Mouse (Mus musculus) lung, embryonic 14.5 days (tissue): ENCODE measurements at regions not wholly inside any gene's neighbourhood (a gene's known extent, or its start where the extent isn't known, plus 50 kb on each side); places are given as distances from the start of the nearest gene placed in this dataset.

Experiments
- ATAC-seq: fragments of 200-750 bp; cut with Nextera tagmentation; 2 replicates; pipeline ENCODE4 v1.8.0; 2017; ENCODE audit warnings: mild to moderate bottlenecking, moderate TSS enrichment, moderate library complexity; ENCODE audit not compliant: insufficient read depth
- DNase-seq: peaks from one replicate; pipeline ENCODE4 v3.0.0-alpha.2; 2015
- H3K27ac ChIP-seq: fragments of 300-500 bp; sonication (generic); 2 replicates; pipeline ENCODE4 v1.5.1; 2014; ENCODE audit warnings: low read depth, mild to moderate bottlenecking, moderate library complexity
- H3K27me3 ChIP-seq: fragments of 300-500 bp; sonication (generic); 2 replicates; pipeline ENCODE4 v1.6.1; 2014; ENCODE audit warnings: low read length, control low read depth; ENCODE audit not compliant: insufficient read depth
- H3K36me3 ChIP-seq: fragments of 300-500 bp; sonication (generic); 2 replicates; pipeline ENCODE4 v1.6.1; 2014; ENCODE audit warnings: control low read depth; ENCODE audit not compliant: insufficient read depth
- H3K4me1 ChIP-seq: fragments of 300-500 bp; sonication (generic); 2 replicates; pipeline ENCODE4 v1.6.1; 2014; ENCODE audit warnings: antibody characterized with exemption, control low read depth; ENCODE audit not compliant: insufficient read depth
- H3K4me2 ChIP-seq: fragments of 300-500 bp; sonication (generic); 2 replicates; pipeline ENCODE4 v1.6.1; 2014; ENCODE audit warnings: mild to moderate bottlenecking
- H3K4me3 ChIP-seq: fragments of 300-500 bp; sonication (generic); 2 replicates; pipeline ENCODE4 v1.5.1; 2014; ENCODE audit warnings: low read depth, low read length
- H3K9ac ChIP-seq: fragments of 300-500 bp; sonication (generic); 2 replicates; pipeline ENCODE4 v1.6.1; 2014
- H3K9me3 ChIP-seq: fragments of 300-500 bp; sonication (generic); 2 replicates; pipeline ENCODE4 v1.6.1; 2016; ENCODE audit warnings: low read depth, low read length, control low read depth
- CTCF ChIP-seq: IDR thresholded peaks from 2 replicates; pipeline ENCODE4 v1.5.1; 2016; ENCODE audit warnings: antibody characterized with exemption, low read depth
- WGBS: fragments of 180-500 bp; shearing (Covaris S2); extraction: QIAGEN DNeasy Blood & Tissue Kit; methylation state at CpG from one replicate; pipeline ENCODE4 v1.1.7; 2014; 5-methylcytosine and 5-hydroxymethylcytosine counted together

DNA sequence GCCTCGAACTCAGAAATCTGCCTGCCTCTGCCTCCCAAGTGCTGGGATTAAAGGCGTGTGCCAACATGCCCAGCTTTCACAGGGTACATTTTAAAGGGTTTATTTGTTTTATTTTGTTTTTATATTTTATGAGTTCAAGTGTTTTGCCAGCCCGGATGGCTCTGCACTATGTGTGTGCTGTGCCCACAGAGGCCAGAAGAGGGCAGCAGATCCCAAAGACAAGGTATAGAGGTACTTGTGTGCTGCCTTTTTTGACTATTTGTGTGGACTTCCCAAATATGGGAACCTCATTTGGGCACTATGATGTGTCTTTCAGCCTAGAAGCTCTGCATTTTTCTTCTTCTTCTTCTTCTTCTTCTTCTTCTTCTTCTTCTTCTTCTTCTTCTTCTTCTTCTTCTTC is 176.4 kb upstream of the Azi2 start:
- 94% methylated on average over 3 of the region's 3 CpGs for WGBS
- no peak for DNase-seq
- Histone ChIP-seq H3K4me2 (no peak overlapping the region), H3K4me1 (no peaks in the 10 kb centered on the region), H3K27me3 (no peaks in the 10 kb centered on the region), H3K4me3 (no peak overlapping the region), H3K36me3 (no peaks in the 10 kb centered on the region), H3K9me3 (no peaks in the 10 kb centered on the region), H3K27ac (no peak overlapping the region), H3K9ac (no peak overlapping the region)
- ATAC-seq, result no peak
- TF ChIP-seq CTCF, result peak; percentile 22

- no peak for DNase-seq
- H3K4me2 ChIP-seq, result no peak overlapping the region
- no peak overlapping the region for H3K9ac ChIP-seq
- no peaks in the 10 kb centered on the region for H3K27me3 ChIP-seq
- ATAC-seq, result no peak
- no peaks in the 10 kb centered on the region; the same call in 1 of the 2 replicates for H3K4me1 ChIP-seq
- no peaks in the 10 kb centered on the region for H3K36me3 ChIP-seq
- H3K4me3 ChIP-seq, result no peak overlapping the region
- no peaks in the 10 kb centered on the region for H3K9me3 ChIP-seq
- TF ChIP-seq CTCF, result no peak
- WGBS, result 79% methylated on average over 6 of the region's 6 CpGs
- H3K27ac ChIP-seq, result no peak overlapping the region
Observed at GRCm38 (mm10) chr9:117863318-117863717, 177.0 kb upstream of the Azi2 start.

DNA sequence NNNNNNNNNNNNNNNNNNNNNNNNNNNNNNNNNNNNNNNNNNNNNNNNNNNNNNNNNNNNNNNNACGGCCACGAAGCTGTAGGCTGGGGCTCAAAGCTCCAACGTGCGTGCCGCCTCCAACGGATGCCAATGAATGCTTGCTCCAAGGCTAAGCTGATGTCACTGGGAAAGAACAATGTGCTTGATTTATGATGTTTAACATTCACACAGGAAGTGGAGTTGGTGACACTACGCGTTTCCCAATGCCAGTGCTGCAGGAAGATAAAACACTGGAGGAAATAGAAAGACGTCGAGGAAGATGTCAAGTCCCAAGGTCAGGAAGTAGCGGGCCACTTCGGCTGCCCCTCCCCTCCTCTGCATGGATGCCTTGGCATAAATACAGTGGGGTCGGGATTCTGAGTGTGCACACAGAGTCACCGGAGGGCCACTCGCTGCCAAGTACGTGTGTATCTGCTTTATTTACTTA is 180.7 kb upstream of the Azi2 start:
- no peak overlapping the region for H3K27ac ChIP-seq
- no peak overlapping the region for H3K4me3 ChIP-seq
- H3K4me2 ChIP-seq, result no peak overlapping the region
- no peak overlapping the region for H3K9ac ChIP-seq
- H3K36me3 ChIP-seq, result no peaks in the 10 kb centered on the region
- WGBS, result 32% methylated on average over 16 of the region's 16 CpGs
- ATAC-seq (peak; percentile 75), DNase-seq (peak; percentile 73)
- no peaks in the 10 kb centered on the region for H3K27me3 ChIP-seq
- no peaks in the 10 kb centered on the region for H3K9me3 ChIP-seq
- no peak for TF ChIP-seq CTCF
- no peaks in the 10 kb centered on the region; the same call in 1 of the 2 replicates for H3K4me1 ChIP-seq

DNA sequence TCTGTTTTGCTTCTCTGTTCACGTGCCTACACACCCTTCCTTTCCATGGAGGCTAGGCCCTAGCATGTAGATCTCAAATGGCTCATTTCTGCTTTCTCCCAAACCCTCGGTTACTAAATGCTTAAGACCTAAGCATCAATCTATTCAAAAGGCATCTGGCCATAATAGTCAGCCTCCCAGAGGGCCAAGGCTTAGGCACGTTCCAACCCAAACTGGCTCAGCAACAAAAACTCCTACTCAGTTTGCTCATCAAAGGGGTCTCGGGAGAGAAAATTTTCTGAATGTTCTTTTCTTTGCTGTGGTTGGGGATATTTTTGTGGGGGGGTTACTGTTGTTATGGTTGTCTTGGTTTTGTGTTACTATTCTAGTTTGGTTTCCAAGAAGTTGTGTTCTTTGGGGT is 196.8 kb upstream of the Azi2 start:
- no peaks in the 10 kb centered on the region for H3K9me3 ChIP-seq
- H3K4me1 ChIP-seq, result no peaks in the 10 kb centered on the region
- 75% methylated on average over 4 of the region's 4 CpGs for WGBS
- DNase-seq (no peak), ATAC-seq (no peak)
- H3K4me3 ChIP-seq, result no peak overlapping the region
- no peak overlapping the region for H3K4me2 ChIP-seq
- H3K27ac ChIP-seq, result no peak overlapping the region
- TF ChIP-seq CTCF, result no peak
- H3K27me3 ChIP-seq, result no peaks in the 10 kb centered on the region
- no peaks in the 10 kb centered on the region for H3K36me3 ChIP-seq
- no peak overlapping the region for H3K9ac ChIP-seq

GRCm38 (mm10) chr9:117836696-117837380 is 203.5 kb upstream of the Azi2 start:
- no peaks in the 10 kb centered on the region for H3K36me3 ChIP-seq
- no peak for DNase-seq

DNA sequence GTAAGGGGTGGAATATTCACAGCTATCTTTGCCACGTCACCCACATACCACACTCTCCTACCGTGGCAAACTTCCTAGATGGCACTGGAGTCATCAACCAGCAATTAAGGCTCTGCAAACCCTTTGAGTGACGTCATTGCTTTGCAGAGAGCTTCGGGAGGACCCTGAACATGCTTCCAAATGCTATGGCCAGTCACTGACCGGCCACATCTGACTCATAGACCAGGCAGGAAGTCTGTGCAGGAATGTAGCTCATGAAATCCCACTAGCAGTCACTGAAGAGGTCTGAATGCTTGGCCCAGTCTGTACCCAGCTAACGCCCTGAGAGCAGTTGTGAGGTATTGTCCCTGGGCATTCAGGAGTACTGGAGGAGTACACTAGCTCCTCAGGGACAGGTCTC is 203.9 kb upstream of the Rbms3 start:
- no peak for TF ChIP-seq CTCF
- no peak overlapping the region for H3K9ac ChIP-seq
- H3K9me3 ChIP-seq, result no peaks in the 10 kb centered on the region
- no peaks in the 10 kb centered on the region for H3K4me1 ChIP-seq
- H3K27me3 ChIP-seq, result no peaks in the 10 kb centered on the region
- no peak for ATAC-seq
- 72% methylated on average over 6 of the region's 6 CpGs for WGBS
- DNase-seq, result no peak
- no peak overlapping the region for H3K4me3 ChIP-seq
- no peaks in the 10 kb centered on the region for H3K36me3 ChIP-seq
- H3K27ac ChIP-seq, result no peak overlapping the region
- no peak overlapping the region for H3K4me2 ChIP-seq

More at GRCm38 (mm10) chr9:117836696-117837380, 203.5 kb upstream of the Azi2 start:
- TF ChIP-seq CTCF, result no peak
- Histone ChIP-seq H3K9me3 (no peaks in the 10 kb centered on the region), H3K27me3 (no peaks in the 10 kb centered on the region), H3K9ac (no peak overlapping the region), H3K4me1 (no peaks in the 10 kb centered on the region), H3K4me2 (no peak overlapping the region), H3K27ac (no peak overlapping the region), H3K4me3 (no peak overlapping the region)
- 59% methylated on average over 12 of the region's 12 CpGs for WGBS
- no peak for ATAC-seq

DNA sequence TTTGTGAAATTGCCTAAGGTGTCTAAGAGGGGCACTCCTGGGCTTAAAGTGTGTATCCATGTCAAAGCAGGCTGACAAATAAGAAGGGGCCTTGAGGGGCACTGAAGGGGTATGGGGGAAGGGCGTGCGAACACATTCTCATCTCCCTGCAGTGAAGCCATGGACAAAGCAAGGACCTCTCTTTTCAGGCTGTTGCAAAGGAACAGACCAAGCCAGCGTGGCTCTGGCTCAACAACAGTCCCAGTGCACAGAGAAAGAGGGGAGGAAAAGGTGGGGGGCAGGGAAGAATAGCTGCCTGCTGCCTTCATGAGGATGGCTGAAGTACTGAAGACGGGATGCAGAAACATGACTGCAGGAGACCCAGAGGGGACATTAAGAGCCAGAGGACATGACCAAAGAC is 184.9 kb upstream of the Rbms3 start:
- H3K9ac ChIP-seq, result no peak overlapping the region
- no peaks in the 10 kb centered on the region for H3K36me3 ChIP-seq
- H3K4me1 ChIP-seq, result no peaks in the 10 kb centered on the region
- H3K9me3 ChIP-seq, result no peaks in the 10 kb centered on the region
- no peak overlapping the region for H3K27ac ChIP-seq
- no peak for TF ChIP-seq CTCF
- H3K27me3 ChIP-seq, result no peaks in the 10 kb centered on the region
- ATAC-seq (peak; percentile 38; the same call in 1 of the 2 replicates), DNase-seq (no peak)
- H3K4me3 ChIP-seq, result no peak overlapping the region
- 46% methylated on average over 4 of the region's 4 CpGs for WGBS
- H3K4me2 ChIP-seq, result no peak overlapping the region
